Mouse (Mus musculus) frontal cortex, adult 2 months (tissue): ENCODE measurements at regions not wholly inside any gene's neighbourhood (a gene's known extent, or its start where the extent isn't known, plus 50 kb on each side); places are given as distances from the start of the nearest gene placed in this dataset.

Source experiments
- DNase-seq, 2 experiments: peaks; one replicate each; pipeline ENCODE4 v3.0.0; 2022; ENCODE audit warnings: low spot score in 1 of 2; ENCODE audit errors: extremely low spot score in 1 of 2

DNA sequence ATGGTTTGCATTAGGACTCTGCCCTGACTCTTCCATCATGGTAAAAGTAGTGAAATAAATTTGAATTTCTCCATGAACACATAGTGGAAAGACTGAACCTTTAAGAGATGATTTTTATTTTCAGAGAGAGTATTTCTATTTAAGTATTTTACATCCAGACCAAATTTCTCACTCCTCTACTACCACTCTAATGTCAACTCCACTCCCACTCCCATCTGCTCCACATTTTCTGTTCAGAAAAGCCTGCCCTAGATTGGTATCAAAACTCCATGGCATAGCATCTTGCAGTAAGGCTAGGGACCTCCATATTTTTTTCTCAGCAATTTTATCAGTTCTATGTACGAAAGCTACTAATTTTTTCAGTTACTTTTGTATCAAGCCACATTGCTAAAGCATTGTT is 117.4 kb upstream of the Esp38 start:
- DNase-seq = peak; percentile 28 to 60
